Mouse (Mus musculus) liver, embryonic 16.5 days (tissue): Measurements from ENCODE around the gene Hic1. TPM values are rescaled to one million over a fixed set of nuclear protein-coding genes. Genes with fewer than 3 reads are reported as not detected.
"Not testable (repeated sequence)": the region's sequence is repeated elsewhere in the genome, so short reads cannot be mapped to it uniquely, and the experiment has no call there.

Source experiments
- ATAC-seq: fragments of 200-750 bp; cut with Nextera tagmentation; 2 replicates; pipeline ENCODE4 v1.8.0; 2017; ENCODE audit warnings: low read depth, mild to moderate bottlenecking, moderate number of reproducible peaks, moderate library complexity
- H3K27ac ChIP-seq: fragments of 300-500 bp; sonication (generic); 2 replicates; pipeline ENCODE4 v1.5.1; 2014; ENCODE audit warnings: mild to moderate bottlenecking, low read length
- H3K27me3 ChIP-seq: fragments of 300-500 bp; sonication (generic); 2 replicates; pipeline ENCODE4 v1.6.1; 2014; ENCODE audit warnings: low read depth, low read length, mixed read lengths; ENCODE audit not compliant: control insufficient read depth, insufficient read depth
- H3K36me3 ChIP-seq: fragments of 300-500 bp; sonication (generic); 2 replicates; pipeline ENCODE4 v1.6.1; 2014; ENCODE audit warnings: mild to moderate bottlenecking; ENCODE audit not compliant: control insufficient read depth, insufficient read depth
- H3K4me1 ChIP-seq: fragments of 300-500 bp; sonication (generic); 2 replicates; pipeline ENCODE4 v1.6.1; 2014; ENCODE audit warnings: low read depth, low read length, mixed read lengths; ENCODE audit not compliant: control insufficient read depth
- H3K4me2 ChIP-seq: fragments of 300-500 bp; sonication (generic); 2 replicates; pipeline ENCODE4 v1.6.1; 2014; ENCODE audit warnings: low read depth, low read length, mixed read lengths
- H3K4me3 ChIP-seq: fragments of 300-500 bp; sonication (generic); 2 replicates; pipeline ENCODE4 v1.5.1; 2014; ENCODE audit warnings: low read depth, mild to moderate bottlenecking, low read length
- H3K9ac ChIP-seq: fragments of 300-500 bp; sonication (generic); 2 replicates; pipeline ENCODE4 v1.6.1; 2014; ENCODE audit warnings: low read depth, low read length
- H3K9me3 ChIP-seq: fragments of 300-500 bp; sonication (generic); replicated peaks from 2 replicates; pipeline ENCODE4 v1.6.1; 2016; ENCODE audit warnings: low read length; ENCODE audit not compliant: control insufficient read depth
- WGBS: fragments of 180-500 bp; shearing (Covaris S2); extraction: QIAGEN DNeasy Blood & Tissue Kit; methylation state at CpG from one replicate; pipeline ENCODE4 v1.1.7; 2014; ENCODE audit not compliant: insufficient replicate concordance; 5-methylcytosine and 5-hydroxymethylcytosine counted together
- polyA plus RNA-seq: library from polyadenylated mRNA; unstranded; fragments of >200 nt; fragmentation: Nextera tagmentation; extraction: Ambion mirVana; gene quantifications from 2 replicates; pipeline ENCODE4 v1.2.1, GENCODE M21; 2015

Gene Hic1
- polyA plus RNA-seq, 1 experiment from 2014 or later, result 1.0 TPM

DNA sequence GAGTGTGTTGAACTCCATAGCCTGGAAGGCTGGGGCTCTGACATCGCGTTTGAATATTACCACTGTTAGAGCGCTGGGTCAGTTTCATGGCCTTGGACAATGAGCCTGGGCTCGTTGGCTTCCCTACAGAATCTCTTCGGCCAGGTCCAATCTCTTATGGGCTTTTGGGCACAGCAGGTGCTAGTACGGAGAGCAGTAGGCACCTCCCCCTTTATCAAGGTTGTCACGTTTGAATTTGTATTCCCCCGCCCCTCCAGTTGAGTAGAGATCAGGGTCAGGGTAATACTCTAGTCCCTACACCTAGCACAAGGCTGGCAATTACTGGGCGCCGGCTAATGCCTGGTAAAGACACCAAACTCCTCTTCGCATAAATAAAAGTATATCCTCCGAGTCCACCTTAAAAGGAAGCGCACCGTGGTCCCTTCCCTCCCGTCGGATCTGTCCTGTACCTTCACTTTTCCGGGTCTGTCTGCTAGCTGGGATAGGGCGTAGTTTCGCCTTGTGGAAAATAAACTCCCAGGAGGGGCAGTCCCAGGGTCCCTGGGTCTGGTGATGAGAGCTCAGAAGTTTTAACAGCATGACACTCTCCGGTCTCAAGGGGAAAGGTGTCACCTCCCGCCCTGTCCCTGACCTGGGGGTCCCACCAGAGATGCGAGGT lies 20.5 kb upstream of the Hic1 start:
- Histone ChIP-seq H3K9ac (peak overlapping the region; percentile 68), H3K27ac (peak overlapping the region; percentile 67), H3K27me3 (peaks cover 30% of the 10 kb centered on the region), H3K4me2 (peak overlapping the region; percentile 89), H3K4me3 (peak overlapping the region; percentile 85), H3K4me1 (peaks cover 37% of the 10 kb centered on the region), H3K36me3 (no peaks in the 10 kb centered on the region; the same call in 1 of the 2 replicates), H3K9me3 (no peaks in the 10 kb centered on the region)
- WGBS, result under 1% methylated on average over 22 of the region's 22 CpGs
- peak; percentile 71 for ATAC-seq

DNA sequence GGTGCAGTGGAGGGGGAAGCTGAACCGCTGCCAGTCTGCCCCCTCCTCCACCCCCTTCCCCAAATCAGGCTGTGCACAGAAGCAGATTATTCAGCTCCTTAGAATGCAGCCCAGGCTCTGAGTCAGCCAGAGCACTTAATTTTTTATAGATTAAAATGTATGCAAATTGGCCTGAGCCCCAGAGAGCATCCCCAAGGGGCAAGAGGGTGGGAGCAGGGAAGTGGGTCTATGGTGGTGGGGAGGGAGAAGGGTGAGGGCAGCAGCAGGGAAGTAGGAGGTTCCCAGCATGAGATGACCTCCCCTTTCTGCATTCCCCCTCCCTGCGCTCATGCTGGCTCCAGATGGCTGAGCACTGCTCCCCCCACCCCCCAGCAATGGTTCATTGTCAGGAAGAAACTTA lies 15.7 kb upstream of the Hic1 start:
- Histone ChIP-seq H3K36me3 (peaks cover 6% of the 10 kb centered on the region), H3K4me3 (no peak overlapping the region), H3K4me1 (peaks cover 14% of the 10 kb centered on the region), H3K27me3 (no peaks in the 10 kb centered on the region), H3K27ac (no peak overlapping the region), H3K9ac (no peak overlapping the region), H3K4me2 (no peak overlapping the region), H3K9me3 (no peaks in the 10 kb centered on the region)
- WGBS, result 79% methylated on average over 2 of the region's 2 CpGs
- ATAC-seq, result no peak

DNA sequence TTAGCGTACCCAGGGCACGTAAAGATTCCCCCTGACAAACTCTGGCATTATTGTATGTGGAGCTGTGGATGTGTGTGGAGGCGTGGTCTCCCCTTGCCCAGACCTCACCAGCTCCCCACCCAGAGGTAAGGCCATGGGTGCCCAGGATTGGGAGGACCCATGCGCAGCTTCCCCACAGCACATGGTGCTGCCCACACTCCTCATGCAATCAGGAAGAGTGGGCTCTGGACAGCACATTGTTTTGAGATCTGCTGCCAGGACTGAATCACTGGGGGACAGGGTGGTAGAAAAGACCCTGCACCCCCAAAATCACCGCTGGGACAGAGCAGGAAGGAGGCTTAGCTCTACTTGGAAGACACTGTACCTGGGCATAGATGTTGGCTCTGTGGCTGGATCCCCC lies 15.3 kb upstream of the Hic1 start:
- H3K27ac ChIP-seq, result no peak overlapping the region
- peaks cover 6% of the 10 kb centered on the region for H3K36me3 ChIP-seq
- no peaks in the 10 kb centered on the region for H3K27me3 ChIP-seq
- H3K9ac ChIP-seq, result no peak overlapping the region
- H3K4me3 ChIP-seq, result no peak overlapping the region
- WGBS, result 78% methylated on average over 5 of the region's 5 CpGs
- H3K4me1 ChIP-seq, result peaks cover 10% of the 10 kb centered on the region
- no peak for ATAC-seq
- no peak overlapping the region for H3K4me2 ChIP-seq
- H3K9me3 ChIP-seq, result no peaks in the 10 kb centered on the region

DNA sequence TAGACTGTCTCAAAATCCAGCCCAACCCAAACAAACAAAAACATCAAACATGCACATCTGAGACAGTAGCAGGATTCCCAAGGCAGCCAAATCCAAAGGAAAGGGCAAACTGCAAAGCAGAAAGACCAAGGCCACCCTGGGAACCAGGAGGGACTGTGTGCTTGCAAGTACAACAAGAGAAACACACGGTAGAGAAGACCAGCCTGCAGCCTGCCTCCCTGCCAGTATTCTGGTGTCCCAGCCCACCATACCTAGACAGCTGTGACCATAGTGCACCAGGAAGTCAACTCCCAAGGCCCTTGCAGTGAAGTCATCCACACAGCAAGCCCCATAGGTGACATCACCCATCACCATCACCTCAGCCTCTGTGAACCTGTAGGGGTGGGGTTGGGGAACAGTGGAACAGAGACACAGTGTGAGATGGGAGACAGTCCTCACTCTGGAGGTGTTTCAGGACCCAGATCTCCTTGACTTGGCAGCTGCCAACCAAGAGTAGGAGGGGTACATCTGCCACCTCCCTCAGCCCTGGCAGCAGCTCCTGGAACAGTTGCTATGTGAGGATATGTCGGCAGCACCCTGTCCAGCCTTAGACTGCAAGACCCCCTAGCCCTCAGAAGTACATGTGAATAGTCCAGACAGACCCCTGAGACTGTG lies 14.7 kb upstream of the Hic1 start:
- Histone ChIP-seq H3K4me1 (peaks cover 6% of the 10 kb centered on the region), H3K4me3 (no peak overlapping the region), H3K27me3 (no peaks in the 10 kb centered on the region), H3K9me3 (no peaks in the 10 kb centered on the region), H3K36me3 (peaks cover 6% of the 10 kb centered on the region), H3K9ac (no peak overlapping the region), H3K27ac (no peak overlapping the region), H3K4me2 (no peak overlapping the region)
- 69% methylated on average over 2 of the region's 2 CpGs for WGBS
- no peak for ATAC-seq

DNA sequence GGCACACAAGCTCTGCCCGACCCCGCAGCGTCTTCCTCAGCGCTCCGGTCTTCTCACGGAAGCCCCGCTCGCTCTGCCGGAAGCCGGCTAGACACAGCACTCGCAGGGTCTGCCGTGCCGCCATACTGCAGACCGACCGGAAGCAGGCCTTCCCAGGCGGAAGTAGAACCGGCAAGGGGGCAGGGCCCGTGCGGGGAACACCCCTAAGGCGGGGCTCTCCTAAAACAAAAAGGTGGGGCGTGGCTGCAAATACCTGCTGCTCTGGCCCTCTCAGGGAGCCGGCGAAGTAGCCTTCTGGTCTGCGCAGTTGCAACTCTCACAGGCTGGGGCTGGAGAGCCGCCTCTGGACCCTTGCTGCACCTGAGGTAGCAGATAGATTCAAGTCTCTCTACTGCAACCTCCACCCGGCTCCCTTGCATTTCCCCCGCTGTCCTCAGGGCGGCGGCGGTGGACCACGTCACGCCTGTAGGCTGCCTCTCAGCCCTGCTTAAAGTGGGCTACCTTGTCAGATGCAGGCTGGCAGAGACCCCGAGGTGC lies 9.4 kb upstream of the Hic1 start, which contains the start of gene Ovca2:
Gene Ovca2 (minus strand): TSS at position 164 of the 537 bp plus-strand sequence.
- Histone ChIP-seq H3K4me1 (peaks cover 15% of the 10 kb centered on the region), H3K27ac (peak within 1 kb of the TSS; percentile 65), H3K4me3 (peak within 1 kb of the TSS; percentile 86), H3K9ac (peak within 1 kb of the TSS; percentile 85), H3K36me3 (peaks cover 6% of the 10 kb centered on the region), H3K27me3 (peaks cover 9% of the 10 kb centered on the region), H3K4me2 (peak within 1 kb of the TSS; percentile 79), H3K9me3 (no peaks in the 10 kb centered on the region)
- WGBS, result under 1% methylated on average over 33 of the region's 33 CpGs
- ATAC-seq, result peak; percentile 95

DNA sequence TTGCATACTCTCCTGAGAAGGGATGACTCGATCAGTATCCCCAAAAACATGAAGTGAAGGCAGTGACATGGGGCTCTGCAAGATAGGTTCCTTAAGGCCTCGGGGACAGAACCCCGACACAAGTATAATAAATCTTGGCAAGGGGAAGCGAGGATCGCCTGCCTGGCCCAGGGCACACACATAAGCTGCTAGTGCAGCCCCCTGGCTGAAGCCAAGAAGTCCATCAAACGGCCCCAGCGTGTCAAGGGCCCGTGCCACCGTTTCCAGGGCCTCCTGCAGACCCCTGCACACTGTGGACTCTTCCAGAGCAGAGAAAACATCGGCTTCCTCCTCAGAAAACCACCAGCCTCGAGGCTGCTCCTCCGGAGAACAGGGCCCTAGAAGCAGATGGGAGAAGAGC lies 8.7 kb upstream of the Hic1 start:
- peaks cover 22% of the 10 kb centered on the region for H3K4me1 ChIP-seq
- H3K36me3 ChIP-seq, result peaks cover 4% of the 10 kb centered on the region
- 0 out of 2 replicates have a peak overlapping the region, but pooled peaks have one; percentile 65 for H3K27ac ChIP-seq
- H3K27me3 ChIP-seq, result peaks cover 16% of the 10 kb centered on the region
- WGBS, result 46% methylated on average over 12 of the region's 12 CpGs
- no peak for ATAC-seq
- peak overlapping the region; percentile 86 for H3K4me3 ChIP-seq
- H3K9me3 ChIP-seq, result no peaks in the 10 kb centered on the region
- peak overlapping the region; percentile 79 for H3K4me2 ChIP-seq
- peak overlapping the region; percentile 85 for H3K9ac ChIP-seq

DNA sequence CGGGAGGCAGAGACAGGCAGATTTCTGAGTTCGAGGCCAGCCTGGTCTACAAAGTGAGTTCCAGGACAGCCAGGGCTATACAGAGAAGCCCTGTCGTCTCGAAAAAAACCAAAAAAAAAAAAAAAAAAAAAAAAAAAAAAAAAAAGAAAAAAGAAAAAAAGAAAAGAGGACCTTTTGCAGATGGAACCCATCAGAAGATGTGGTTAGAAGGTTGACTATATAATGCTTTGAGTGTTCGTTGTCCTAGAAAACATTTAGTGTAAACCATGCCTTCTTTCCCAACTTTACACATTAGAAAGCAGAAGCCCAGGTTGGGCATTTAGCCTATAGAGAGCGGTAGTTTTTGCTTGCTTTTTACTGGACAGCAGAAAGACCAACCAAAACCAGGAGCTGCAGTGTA lies 5.3 kb upstream of the Hic1 start:
- H3K4me3 ChIP-seq, H3K9me3 ChIP-seq, ATAC-seq, H3K4me2 ChIP-seq, H3K36me3 ChIP-seq, H3K27ac ChIP-seq, H3K9ac ChIP-seq: not testable (repeated sequence)
- peaks cover 51% of the 10 kb centered on the region for H3K27me3 ChIP-seq
- H3K4me1 ChIP-seq, result peaks cover 40% of the 10 kb centered on the region
- 52% methylated on average over 6 of the region's 6 CpGs for WGBS

DNA sequence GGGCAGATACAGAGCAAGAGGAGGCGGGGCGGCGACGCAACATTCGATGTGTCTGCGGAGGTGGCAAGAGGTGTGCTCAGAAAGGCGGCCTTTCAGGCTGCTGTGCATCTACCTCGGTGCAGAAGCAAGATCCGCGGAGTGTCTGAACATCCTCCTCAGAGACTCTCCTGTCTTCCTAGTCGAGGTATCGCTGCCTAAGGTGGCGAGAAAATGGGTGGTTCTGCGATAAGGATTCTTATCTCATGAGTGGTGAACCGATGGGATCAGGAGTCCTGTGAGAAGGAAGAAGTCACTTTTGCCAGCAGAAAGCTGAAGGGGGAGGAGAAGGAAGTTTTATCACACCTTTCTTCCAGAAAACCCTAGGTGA lies 4.5 kb upstream of the Hic1 start:
- Histone ChIP-seq H3K9me3 (no peaks in the 10 kb centered on the region), H3K36me3 (no peaks in the 10 kb centered on the region), H3K27ac (no peak overlapping the region), H3K4me3 (peak overlapping the region; percentile 70), H3K27me3 (peaks cover 58% of the 10 kb centered on the region), H3K9ac (peak overlapping the region; percentile 31; the same call in 1 of the 2 replicates), H3K4me2 (peak overlapping the region; percentile 91), H3K4me1 (peaks cover 44% of the 10 kb centered on the region)
- no peak for ATAC-seq
- WGBS, result 3% methylated on average over 15 of the region's 15 CpGs
